Mouse (Mus musculus): ENCODE results near the gene Slamf7.

The Slamf7 gene

GRCm38 (mm10) chr1:171637101-171637500 lies 15.7 kb downstream of the Slamf7 start:
- DNase-seq (ENCODE audit: low spot score in 2 of 2) = no peak

DNA sequence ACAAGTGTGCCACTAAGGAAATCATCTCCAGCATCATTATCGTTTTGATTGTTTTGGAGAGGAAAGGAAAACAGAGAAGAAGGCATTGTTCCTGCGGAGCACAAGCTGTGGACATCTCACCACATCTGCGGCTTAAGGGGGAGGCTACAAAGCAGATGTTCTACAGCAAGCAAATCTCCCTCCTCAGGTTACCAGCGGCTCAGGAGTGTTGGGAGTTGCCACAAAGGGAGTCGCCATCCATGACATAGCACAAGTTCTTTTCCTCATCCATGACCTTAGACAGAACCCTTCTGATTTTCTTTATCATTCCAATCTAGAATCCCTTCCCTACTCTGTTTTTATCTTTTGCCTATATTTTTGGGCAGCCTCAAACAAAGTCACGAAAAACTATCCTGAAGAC lies 17.1 kb downstream of the Slamf7 start:
- no peak for DNase-seq (ENCODE audit: low spot score in 2 of 2)

- peak in 1 of 2 experiments; percentile 17 for DNase-seq (ENCODE audit: low spot score in 2 of 2)
These were observed 21.4 kb downstream of the Slamf7 start for GRCm38 (mm10) chr1:171631447-171631846.

GRCm38 (mm10) chr1:171630912-171631311 lies 21.9 kb downstream of the Slamf7 start:
- no peak for DNase-seq (ENCODE audit: low spot score in 2 of 2)

- no peak for DNase-seq (ENCODE audit: low spot score in 2 of 2)
These were observed 22.8 kb downstream of the Slamf7 start for GRCm38 (mm10) chr1:171630041-171630440.

GRCm38 (mm10) chr1:171629168-171629567 lies 23.7 kb downstream of the Slamf7 start:
- DNase-seq (ENCODE audit: low spot score in 2 of 2) = no peak

GRCm38 (mm10) chr1:171627801-171628200 lies 25.0 kb downstream of the Slamf7 start:
- no peak for DNase-seq (ENCODE audit: low spot score in 2 of 2)

DNA sequence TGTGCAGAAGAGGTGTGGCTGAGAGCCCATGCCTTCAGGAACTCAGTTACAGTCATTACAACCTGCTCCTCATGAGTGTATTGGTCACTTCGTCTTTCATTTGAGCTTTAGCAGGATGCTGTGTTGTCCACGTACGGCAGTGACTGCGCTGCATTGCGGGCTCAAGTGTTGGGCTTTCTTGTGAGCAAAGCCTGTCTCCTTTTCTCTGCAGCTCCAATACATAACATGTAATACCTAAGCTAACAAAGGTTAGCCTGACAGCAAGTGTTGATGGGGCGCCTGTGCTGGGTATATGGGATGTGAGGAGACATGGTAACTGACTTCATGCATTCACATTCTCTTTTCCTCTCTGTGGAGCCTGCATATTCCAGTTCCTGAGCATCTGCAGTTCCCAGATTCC lies 32.7 kb downstream of the Slamf7 start:
- DNase-seq (ENCODE audit: low spot score in 2 of 2) = no peak

- no peak for DNase-seq (ENCODE audit: low spot score in 2 of 2)
These were observed 33.2 kb downstream of the Slamf7 start for GRCm38 (mm10) chr1:171619645-171620044.

- peak; percentile 25 to 34 for DNase-seq (ENCODE audit: low spot score in 2 of 2)
These were observed 33.8 kb downstream of the Slamf7 start for GRCm38 (mm10) chr1:171619001-171619400.

- no peak for DNase-seq (ENCODE audit: low spot score in 2 of 2)
These were observed 35.8 kb downstream of the Slamf7 start for GRCm38 (mm10) chr1:171616881-171617515.

GRCm38 (mm10) chr1:171613962-171614361 lies 38.9 kb downstream of the Slamf7 start:
- no peak for DNase-seq (ENCODE audit: low spot score in 2 of 2)

GRCm38 (mm10) chr1:171610781-171611180 lies 42.1 kb downstream of the Slamf7 start:
- no peak for DNase-seq (ENCODE audit: low spot score in 2 of 2)

DNA sequence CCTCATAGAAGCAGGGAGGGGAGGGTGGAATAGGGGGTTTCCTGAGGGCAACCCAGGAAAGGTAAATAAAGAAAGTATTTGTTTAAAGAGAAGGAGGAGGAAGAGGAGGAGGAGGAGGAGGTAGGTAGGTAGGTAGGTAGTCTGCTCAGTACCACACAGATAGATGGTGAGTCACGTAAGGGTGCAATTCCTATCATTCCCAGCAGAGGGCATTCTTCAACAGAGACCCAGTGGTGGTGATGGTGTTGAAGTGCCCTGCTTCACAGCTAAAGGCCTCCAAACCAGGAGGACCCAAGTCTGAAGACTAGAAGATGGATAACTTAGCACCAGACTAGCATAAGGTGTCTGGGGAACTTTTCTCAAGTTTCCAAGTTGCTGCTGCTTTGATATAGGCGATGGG lies 42.8 kb downstream of the Slamf7 start:
- no peak for DNase-seq (ENCODE audit: low spot score in 2 of 2)

DNA sequence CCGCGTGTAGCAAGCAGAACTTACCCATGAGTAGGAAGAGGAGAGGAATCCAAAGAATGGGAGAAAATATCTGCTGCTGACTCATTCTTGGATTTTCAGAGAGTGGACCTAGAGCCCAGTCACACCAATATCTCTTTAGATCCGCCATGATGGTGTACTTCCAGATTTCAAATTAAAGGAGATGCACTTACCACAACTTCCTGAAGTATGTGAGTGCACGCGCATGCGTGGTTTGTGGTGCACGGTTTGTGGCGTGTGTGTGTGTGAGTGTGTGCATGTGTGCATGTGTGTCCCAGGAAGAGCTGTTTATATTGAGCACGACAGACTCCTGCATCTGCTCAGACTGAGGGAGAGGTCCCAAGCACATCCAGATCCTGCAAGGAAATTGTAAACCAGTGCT lies 45.7 kb downstream of the Slamf7 start, which contains the start of gene Ly9:
Gene Ly9 (minus strand): TSS at position 235 of the 400 bp plus-strand sequence.
- no peak for DNase-seq (ENCODE audit: low spot score in 2 of 2)

GRCm38 (mm10) chr1:171606656-171607055 lies 46.2 kb downstream of the Slamf7 start:
- DNase-seq (ENCODE audit: low spot score in 2 of 2) = no peak

DNA sequence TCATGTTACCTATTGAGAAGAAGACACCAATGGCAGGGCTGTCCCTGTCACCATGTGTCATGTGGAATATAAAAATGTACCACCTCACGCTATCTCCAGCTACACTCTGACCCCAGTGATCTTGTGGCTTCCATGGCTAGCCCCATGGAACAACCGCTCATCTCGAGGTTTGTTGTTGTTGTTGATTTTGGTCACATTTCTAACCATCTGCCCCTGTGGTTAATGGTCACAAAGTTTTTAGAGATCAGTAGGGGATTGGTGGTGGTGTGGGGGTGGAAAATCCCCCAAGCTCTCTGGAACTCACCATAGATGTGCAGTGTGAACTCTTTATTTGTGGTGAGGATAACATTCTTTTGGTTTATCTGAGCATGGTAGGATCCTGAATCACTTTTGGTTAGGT lies 48.1 kb downstream of the Slamf7 start:
- DNase-seq (ENCODE audit: low spot score in 2 of 2) = no peak

DNA sequence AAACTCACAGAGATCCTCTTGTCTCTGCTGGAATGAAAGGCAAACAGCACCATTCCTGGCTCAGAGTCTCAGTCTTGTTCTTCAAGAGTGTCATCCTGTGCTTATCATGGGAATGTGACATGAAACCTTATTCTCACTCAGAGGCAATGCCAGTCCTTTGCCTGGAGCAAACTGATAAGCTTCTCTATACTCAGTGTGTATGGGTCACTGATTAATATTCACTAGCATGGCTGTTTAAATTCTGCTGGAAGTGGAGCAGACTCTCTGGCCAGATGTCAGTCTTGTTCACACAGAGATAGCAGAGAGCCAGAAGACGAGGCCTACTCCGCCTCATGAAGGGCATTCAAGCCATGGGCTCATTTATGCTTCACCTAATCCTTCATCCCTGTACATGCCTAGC lies 68.3 kb downstream of the Slamf7 start:
- DNase-seq (ENCODE audit: low spot score in 2 of 2) = no peak

Data from right cerebral cortex, adult 2 months (tissue).